Mouse (Mus musculus) ES-E14 (cell line): Measurements from ENCODE around the gene Iqce.

Experiments
- CHD2 ChIP-seq: IDR thresholded peaks from 2 replicates; pipeline ENCODE4 v1.6.1; 2014; ENCODE audit warnings: mild to moderate bottlenecking, low read depth, low read length, inconsistent platforms
- MAFK ChIP-seq: IDR thresholded peaks from 2 replicates; pipeline ENCODE4 v1.6.1; 2014; ENCODE audit warnings: mild to moderate bottlenecking, low read depth, low read length, inconsistent platforms; ENCODE audit not compliant: insufficient read depth
- ZC3H11A ChIP-seq: IDR thresholded peaks from 2 replicates; pipeline ENCODE4 v1.6.1; 2012; ENCODE audit warnings: low read depth, mild to moderate bottlenecking, inconsistent platforms, low read length, borderline replicate concordance

DNA sequence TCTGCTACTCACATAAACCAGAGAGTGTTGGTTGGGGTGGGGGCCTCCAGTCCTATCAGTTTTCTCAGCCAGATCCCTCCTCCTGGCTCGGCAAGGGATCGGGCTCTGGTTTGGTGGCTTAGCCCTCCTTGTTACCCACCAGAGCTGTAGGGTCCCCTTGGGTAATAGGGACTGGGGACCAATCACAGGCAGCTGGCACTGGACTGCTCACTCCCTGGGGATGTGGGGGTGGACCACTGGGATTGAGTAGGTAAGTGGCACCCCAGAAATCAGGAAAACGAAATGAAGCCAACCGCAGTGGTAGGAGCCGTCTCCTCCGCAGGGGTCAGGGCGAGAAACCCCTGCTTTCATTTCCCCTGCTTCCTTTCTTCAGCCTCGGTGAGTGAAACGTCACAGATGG is 81.1 kb downstream of the Iqce start:
- no peak for TF ChIP-seq ZC3H11A
- TF ChIP-seq MAFK: no peak
- TF ChIP-seq CHD2: no peak
